Mouse (Mus musculus): ENCODE measurements around the gene Sf3b1.
"Not testable (repeated sequence)": the region's sequence is repeated elsewhere in the genome, so short reads cannot be mapped to it uniquely, and the experiment has no call there.

The Sf3b1 gene

DNA sequence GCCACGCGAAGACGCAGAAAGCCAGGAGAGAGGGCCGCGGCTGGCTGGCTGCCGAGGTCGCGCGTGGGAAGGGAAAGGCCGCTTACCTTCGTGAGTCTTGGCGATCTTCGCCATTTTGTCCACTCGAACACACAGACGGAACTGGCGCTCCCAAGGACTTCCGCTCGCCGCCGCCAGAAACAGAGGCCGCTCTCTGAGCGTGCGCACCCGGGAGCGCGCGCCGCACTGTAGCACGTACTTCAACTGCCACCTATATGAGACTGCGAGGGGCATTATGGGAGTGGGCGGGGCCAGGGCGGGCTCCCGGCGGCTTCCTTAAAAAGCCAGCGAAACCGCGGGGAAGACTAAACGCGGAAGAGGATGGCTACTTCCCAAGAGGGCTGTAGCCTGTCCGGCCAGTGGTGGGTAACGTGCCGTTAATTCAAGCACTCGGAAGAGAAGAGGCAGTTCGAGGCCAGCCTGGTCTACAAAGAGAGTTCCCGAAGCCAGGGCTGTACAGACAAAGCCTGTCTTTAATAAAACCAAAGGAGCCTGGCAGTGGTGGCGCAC lies at the start of gene Sf3b1:
Gene Sf3b1, minus strand, starts transcription at position 229 of the 549 bp plus-strand sequence.
- ATAC-seq (ENCODE audit: insufficient number of reproducible peaks, low FRiP score, low TSS enrichment), result peak; percentile 97

DNA sequence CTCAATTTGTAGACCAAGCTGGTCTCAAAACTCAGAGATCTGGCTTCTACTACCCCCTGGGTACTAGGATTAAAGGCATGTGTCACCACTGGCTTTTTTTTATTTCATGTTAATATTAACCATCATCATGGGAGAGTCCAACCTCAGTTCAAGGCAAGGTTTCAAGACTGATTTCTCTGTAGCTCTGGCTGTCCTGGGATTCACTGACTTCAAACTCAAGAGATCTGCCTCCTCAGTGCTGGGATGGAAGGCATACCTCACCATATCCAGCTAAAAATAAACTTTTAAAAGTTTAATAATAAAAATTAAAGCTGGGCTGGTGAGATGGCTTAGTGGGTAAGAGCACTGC lies 49.1 kb upstream of the Sf3b1 start:
- ATAC-seq (ENCODE audit: insufficient number of reproducible peaks, low FRiP score, low TSS enrichment), result no peak

DNA sequence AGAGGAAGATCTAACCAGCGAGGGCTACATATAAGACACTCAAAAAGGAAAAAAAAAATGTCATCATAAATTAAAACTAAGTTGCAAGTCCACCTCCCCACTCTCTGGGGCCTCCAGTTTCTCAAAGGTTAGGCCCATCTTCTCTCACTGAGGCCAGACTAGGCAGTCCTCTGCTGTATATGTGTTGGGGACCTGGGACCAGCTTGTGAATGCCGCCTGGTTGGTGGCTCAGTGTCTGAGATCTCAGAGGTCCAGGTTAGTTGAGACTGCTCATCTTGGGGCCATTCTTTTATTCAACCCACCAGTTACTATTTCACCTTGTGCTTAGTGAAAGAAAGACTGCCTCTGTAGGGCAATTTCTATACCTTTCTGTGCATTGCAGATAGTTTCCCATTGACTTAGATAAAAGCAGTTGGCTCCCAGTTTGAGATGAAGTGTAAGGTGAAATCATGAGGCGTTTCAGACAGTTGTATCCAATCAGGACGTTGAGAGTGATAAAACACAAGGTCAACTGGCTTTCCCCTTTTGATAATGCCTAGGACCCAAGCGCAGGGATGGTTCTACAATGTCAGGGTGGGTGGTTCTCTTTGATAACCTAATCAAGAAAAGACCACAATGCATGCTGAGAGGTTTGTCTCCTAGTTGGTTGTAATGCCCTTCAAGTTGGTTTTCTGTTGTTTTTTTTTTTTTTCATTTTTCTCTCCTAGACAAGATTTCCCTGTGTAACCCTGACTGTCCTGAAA lies 48.5 kb upstream of the Sf3b1 start:
- ATAC-seq (ENCODE audit: insufficient number of reproducible peaks, low FRiP score, low TSS enrichment), result no peak

DNA sequence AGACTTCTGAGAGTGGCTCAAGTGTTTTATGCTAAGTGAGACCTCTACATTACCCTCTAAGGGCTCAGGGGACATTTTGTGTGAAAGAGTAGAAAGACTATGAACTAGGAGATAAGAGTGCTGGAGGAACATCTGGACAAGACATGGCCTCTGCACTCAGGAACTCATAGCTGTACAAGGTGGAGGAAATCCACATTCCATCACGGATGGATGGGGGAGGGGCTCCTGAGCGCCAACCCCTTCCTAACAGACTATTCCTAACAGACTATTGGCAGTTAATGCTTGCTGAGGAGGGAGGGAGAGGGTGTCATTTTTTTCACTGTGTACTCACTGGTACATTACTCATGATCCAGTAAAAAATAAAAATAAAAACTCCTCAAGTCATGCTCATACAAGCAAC lies 47.5 kb upstream of the Sf3b1 start:
- no peak for ATAC-seq (ENCODE audit: insufficient number of reproducible peaks, low FRiP score, low TSS enrichment)

DNA sequence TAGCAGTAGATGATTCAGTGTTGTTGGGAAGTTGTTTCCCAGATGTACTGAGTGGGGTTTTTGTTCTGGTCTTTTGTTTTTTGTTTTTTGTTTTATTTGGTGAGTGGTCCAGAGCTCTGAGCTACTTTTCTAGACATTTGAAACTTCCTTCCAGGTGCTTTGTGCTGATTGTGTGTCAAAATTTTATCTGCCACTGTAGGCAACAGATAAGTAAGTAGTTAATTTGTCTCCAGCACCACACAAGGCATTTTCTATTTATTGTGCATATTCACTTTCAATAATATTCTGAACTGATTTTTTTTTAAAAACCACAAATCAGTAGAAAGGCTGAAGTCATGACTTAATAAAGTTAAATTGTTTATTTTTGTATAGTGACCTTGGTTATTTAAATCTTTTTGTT lies 45.0 kb upstream of the Sf3b1 start:
- ATAC-seq (ENCODE audit: insufficient number of reproducible peaks, low FRiP score, low TSS enrichment), result not testable (repeated sequence)

DNA sequence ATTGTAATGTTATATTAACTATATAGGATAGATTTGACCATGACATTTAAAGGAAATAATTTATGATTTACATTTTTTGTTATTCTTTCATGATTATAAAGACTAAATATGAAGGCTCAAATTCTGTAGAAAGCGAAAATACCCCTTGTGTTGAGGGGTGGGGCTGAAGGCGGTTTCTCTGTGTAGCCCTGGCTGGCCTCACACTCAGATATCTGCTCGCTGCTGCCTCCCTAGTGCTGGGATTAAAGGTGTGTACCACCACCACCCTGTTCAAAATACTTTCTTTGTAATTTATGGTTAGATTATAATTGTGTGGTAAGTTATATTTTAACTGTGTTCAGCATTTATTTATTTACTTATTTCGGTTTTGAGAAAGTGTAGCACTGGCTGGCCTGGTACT lies 34.5 kb upstream of the Sf3b1 start:
- no peak for ATAC-seq (ENCODE audit: insufficient number of reproducible peaks, low FRiP score, low TSS enrichment)

DNA sequence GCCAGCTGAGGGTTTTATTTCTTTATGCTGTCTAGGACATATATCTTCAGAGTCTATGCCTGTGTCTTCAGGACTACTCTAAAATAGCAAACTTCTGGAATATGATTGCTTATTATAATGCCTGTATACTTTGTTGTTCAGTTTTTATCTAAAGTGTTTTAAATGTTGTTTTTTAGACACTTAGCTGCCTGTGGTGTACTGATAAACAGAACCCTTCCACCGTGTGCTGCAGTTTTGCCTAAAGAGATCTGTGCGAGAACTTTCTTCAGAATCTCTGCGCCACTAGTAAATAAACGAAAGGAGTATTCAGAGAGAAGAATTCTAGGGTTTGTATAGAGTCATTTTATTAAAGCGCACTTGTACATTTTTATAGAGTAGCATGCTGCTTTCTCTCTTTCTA lies 33.8 kb upstream of the Sf3b1 start:
- ATAC-seq (ENCODE audit: insufficient number of reproducible peaks, low FRiP score, low TSS enrichment), result no peak

DNA sequence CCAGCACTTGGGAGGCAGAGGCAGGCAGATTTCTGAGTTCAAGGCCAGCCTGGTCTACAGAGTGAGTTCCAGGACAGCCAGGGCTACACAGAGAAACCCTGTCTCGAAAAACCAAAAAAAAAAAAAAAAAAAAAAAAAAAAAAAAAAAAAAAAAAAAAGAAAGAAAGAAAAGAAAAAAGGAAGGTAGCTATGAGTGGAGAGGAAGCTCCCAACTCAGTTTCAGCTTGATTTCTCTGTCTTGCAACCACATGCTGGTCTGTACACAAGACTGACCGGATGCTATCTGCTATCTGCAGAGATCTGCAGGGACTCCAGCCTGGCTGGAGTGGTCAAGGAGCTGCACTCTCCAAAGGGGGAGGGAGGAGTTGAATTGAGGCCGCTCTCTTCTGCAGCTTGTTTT lies 31.1 kb upstream of the Sf3b1 start:
- not testable (repeated sequence) for ATAC-seq (ENCODE audit: insufficient number of reproducible peaks, low FRiP score, low TSS enrichment)

DNA sequence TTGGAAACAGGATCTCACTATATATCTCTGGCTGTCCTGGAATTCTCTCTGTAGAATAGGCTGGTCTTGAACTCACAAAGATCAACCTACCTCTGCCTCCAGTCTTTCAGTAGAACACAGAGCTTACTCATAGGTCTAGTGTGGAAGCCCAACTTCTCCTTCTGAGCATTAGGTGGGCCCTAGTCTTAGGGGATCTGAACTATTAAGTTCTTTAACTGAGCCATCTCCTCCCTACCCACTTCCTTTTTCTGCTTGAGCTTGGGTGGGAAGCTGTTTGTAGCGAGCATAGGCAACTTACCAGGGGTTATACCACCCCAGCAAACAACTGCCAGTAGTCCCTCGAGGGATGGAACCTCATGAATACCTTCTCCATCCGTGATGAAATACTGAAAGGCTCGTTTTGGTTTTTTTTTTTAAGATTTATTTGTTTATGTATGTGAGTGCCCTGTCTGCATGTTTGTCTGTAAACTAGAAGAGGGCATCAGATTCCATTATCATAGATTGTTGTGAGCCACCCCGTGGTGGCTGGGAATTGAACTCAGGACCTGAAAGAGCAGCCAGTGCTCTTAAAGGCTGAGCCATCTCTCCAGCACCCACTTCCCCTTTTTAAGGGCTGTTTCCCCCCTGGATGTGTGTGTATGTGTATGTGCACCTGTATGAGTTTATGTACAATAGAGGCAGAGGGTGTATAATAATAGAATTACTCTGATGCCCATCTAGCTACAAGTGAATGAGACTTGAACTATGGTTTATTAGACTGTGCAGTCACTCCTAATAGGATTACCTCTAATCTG lies 28.2 kb upstream of the Sf3b1 start:
- no peak for ATAC-seq (ENCODE audit: insufficient number of reproducible peaks, low FRiP score, low TSS enrichment)

DNA sequence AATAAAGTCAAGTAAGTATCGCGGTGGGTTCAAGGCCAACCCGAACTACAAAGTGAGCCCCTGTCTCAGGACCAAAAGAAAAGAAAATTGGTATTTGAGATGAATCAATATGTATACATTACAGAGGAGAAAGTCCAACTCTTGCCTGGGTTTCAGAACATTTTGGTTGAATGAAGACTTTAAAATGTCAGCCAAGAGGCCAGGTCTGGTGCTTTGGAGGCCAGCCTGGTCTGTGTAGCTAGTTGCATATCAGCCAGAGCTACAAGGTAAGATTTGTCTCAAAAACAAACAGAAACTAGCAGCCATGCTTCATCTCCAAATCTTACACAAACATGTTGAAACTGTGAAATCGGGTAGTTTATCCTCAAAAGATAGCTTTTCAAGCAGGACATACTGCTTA lies 26.3 kb upstream of the Sf3b1 start:
- no peak for ATAC-seq (ENCODE audit: insufficient number of reproducible peaks, low FRiP score, low TSS enrichment)

DNA sequence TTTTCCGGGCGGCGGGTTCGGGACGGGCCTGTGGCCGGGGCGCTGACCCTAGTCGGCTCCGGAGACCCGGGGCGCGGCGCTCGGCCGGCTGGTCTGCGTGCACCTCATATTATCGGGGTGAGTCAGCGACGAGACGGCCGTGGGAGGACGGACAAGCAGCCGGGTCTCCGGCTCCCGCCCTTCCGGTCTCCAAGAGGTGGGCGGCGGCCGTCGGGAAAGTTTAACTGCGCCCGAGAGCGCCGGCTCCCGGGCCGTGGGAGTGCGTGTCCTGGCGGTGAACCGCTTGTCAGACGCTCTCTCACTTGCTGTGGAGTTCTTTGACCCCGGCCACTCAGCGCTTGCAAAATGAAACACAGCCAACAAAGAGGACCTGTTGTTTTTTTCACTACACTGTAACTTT lies 25.7 kb upstream of the Sf3b1 start:
- ATAC-seq (ENCODE audit: insufficient number of reproducible peaks, low FRiP score, low TSS enrichment), result no peak; the same call in 1 of the 2 replicates

DNA sequence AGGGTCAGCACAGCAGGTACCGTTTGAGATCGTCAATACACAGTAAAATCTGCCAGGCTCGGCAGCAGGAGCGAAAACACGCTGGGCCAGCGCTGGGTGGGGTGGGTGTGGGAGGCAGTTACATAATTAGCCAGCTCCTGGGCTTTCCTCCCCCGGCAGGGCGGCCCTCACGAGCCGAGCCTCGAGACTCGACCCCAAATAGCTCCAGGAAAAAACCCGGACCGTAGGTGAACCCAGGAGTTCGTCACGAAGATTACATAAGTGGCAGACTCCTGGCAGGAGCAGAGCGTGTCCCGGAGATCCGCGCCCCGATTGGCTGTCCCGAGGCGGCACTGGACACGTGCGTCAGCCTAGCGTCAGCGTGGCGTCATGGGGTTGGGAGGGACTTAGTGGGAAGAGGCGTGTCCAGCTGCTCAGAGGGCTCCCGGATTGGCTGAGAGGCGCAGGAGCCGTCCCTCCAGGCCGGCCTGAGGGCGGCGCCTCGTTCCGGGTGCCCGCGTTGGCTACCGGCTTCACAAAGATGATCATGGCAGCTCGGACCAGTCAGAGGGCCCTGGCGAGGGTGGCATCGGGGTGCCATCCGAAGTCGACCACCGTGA lies 25.2 kb upstream of the Sf3b1 start, which contains the start of gene Coq10b:
Gene Coq10b, plus strand, starts transcription at position 416 of the 599 bp plus-strand sequence.
- ATAC-seq (ENCODE audit: insufficient number of reproducible peaks, low FRiP score, low TSS enrichment), result peak; percentile 98

DNA sequence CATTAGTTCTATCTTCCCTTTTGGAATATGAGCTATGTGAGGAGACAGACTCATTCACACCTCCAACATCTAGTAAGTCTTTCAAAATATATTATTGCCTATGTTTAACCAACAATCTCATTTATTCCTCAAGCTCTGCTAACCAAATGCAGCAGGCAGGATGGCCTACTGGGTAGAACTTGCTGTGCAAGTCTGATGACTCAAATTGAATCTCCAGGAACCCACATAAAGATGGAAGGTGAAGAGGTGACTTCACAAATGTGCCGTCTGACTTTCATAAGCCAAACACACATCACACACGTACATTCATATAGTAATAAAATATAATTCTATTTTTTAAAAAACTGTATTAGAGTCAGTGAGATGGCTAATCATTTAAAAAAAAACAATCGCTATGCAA lies 24.4 kb upstream of the Sf3b1 start:
- no peak for ATAC-seq (ENCODE audit: insufficient number of reproducible peaks, low FRiP score, low TSS enrichment)

DNA sequence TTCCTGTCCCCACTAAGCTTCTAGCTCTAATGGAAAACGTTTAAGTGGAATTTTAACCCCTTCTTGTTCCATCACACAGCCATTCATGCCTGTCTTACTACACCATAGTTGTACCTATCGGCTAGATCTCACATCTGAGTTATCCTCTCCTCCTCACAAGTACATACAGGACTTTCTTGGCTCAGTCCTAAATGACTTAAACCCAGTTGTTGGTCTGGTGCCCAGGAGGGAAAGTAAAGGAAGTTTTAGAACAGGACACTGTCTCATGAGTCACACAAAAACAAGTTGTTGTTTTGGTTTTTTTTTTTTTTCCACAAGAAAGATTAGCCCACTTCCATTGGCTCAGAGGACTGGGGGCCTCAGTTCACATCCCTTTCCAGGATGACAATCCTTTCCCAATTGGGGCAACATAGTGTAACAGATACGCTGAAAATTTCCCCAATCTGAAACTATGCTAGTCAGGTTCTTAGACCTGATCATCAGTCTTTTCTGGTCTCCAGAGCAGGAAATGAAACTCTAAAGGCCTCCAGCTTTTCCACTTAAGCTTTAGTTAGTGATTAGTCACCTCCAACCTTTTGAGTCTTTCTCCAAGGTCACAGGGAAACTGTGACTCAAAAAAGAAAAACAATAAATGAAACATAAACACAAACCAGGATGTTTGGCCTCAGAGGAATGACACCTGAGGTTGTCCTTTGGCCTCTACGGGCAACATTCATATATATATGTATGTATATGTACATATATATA lies 21.7 kb upstream of the Sf3b1 start:
- ATAC-seq (ENCODE audit: insufficient number of reproducible peaks, low FRiP score, low TSS enrichment), result no peak

DNA sequence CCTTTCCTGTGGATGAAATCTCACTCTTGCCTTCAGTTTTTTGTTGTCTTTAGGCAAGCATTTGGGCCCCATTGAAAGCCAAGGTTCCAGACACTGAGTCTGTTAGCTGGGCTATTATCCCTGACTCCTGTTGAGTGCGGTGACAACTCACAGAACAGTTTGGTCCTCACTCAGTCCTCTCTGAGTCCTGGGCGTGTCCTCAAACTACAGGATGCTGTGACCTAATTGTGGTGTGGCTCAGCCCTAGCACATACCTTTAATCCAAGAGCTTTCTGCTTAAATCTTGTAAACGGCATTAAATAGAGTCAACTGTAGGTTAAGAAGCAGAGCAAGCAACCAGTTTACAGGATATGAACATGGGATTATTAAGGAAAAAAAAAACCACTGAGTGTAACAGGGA lies 15.9 kb upstream of the Sf3b1 start:
- no peak for ATAC-seq (ENCODE audit: insufficient number of reproducible peaks, low FRiP score, low TSS enrichment)

DNA sequence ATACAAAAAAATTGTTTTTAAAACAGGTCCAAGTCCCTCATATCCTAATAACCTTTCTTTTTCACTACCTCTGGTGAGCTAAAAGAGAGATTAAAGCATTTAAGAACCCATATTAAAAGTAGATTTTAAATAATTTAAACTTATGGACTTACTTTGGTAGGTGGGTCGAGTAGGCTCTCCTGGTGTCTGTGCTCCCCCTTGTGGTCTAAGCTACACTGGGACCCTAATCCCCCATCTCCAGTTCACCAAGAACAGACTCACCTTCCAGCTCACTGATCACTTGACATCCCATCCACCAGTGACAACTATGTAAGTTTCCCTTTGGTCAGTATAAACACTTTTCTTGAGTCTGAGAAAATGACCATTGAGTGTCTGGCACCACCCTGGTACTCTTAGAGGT lies 15.0 kb upstream of the Sf3b1 start:
- no peak for ATAC-seq (ENCODE audit: insufficient number of reproducible peaks, low FRiP score, low TSS enrichment)

DNA sequence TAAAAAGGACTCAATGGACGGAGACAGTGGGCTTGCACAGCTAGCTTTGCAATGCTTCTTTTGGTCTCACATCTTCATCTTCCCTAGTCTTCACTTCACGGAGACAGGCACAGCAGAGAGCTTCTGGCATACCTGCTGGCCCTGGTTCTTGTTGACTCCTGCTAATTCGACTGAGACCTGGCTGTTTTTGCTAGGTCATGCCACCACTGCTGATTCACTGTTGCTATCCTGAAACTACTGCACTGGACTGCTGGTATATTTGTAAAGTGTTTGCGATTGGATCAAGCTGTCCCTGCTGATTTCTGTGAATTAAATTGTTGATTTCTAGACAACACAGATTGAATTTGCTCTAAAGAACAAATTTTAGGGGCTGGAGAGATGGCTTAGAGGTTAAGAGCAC lies 14.4 kb upstream of the Sf3b1 start:
- no peak for ATAC-seq (ENCODE audit: insufficient number of reproducible peaks, low FRiP score, low TSS enrichment)

DNA sequence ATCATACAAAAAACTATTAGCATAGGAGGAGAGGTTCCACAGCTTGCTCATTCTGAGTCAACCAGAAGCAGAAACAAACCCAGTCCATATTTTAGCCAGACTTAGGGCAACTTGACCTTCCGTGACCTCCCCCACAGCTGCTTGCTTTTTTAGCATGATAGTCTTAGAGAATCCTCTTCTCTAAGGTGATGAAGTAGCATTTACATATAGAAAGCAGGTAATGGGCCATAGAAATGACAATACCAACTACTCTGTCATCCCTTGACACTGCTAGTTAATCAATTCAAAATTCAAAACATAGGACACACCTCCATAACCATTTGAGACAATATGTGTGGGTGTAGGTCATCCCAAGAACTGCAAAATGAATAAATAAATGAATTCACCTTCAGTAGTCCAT lies 12.7 kb upstream of the Sf3b1 start:
- ATAC-seq (ENCODE audit: insufficient number of reproducible peaks, low FRiP score, low TSS enrichment), result no peak

DNA sequence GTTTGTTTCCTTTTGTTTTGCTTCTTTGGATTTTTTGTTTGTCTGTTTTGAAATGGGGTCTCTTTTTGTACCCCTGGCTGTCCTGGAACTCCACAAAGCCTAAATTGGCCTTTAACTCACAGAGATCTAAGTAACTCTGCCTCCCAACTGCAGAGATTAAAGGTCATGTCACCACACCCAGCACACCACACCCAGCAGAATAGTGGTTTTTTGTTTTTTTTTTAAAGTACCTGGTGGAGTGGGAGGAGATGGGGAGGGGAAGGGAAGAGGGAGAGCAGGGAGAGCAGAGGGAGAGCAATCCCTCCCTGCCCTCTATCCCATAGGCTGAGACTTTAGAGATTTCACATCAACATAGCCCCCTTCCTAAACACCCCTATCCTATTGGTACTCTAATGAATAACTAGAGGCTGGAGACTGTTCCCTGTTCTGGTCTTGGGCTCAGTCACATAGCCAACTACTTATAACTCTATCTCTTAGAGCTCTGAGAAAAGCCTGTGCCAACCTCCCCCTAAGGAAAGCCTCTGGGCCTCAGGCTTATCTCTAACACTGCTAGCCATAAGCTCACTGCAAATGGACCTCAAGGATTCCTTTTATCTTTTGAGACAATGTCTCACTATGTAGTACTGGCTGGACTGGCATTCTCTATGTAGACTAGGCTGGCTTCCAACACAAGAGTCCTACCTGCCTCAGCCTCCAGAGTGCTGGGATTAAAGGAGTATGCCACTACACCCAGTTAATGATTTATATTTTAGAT lies 3.9 kb upstream of the Sf3b1 start:
- ATAC-seq (ENCODE audit: insufficient number of reproducible peaks, low FRiP score, low TSS enrichment), result no peak

DNA sequence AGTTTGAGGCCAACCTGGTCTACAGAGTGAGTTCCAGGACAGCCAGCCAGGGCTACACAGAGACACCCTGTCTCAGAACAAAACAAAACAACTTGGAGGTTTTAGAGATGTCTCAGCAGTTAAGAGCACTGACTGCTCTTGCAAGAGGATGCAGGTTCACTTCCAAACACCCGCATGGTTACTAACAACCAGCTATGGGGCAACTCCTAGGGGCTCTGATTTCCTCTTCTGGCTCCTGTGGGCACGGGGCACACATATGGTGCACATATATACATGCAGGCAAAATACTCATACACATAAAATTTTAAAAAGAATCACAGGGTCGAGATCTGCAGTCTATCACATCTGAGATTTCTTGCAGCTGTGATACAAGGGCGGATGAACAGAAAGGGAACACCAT lies 2.2 kb upstream of the Sf3b1 start:
- no peak for ATAC-seq (ENCODE audit: insufficient number of reproducible peaks, low FRiP score, low TSS enrichment)
